Mouse (Mus musculus): Measurements from ENCODE around the gene Aatk. TPM values are rescaled to one million over a fixed set of nuclear protein-coding genes. Genes with fewer than 3 reads are reported as not detected.

Gene Aatk
- total and polyA plus RNA-seq, 2 experiments from 2014 or later = 0.71 to 22.1 TPM

DNA sequence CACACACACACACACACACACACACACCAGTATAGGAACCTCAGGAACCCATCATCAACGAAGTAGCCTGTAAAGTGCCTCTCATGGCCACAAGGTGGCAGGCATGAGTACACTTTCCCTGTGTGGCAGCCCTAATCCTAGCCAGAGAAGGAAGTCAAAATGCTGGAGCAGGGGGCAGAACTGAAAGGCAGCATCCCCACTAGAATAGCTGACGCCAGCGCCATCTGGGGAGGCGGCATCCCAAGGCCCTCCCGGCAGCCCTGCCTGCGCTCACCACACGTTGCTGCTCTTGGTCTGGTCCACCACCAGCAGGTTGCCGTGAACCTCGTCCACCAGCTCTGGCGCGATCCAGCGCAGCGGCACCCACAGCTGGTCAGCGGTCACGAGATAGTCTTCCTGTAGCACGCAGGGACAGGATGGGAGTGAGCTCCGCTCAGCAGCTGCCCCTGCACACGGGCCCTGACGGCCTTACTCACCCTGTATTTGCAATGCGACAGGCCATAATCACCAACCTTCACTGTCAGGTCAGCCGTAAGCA lies 33.7 kb downstream of the Aatk start:
- H3K27ac ChIP-seq (ENCODE audit: low read depth) = peak overlapping the region; percentile 27; the same call in 1 of the 2 replicates
- H3K4me3 ChIP-seq (ENCODE audit: low read depth, low read length) = peak overlapping the region; percentile 36
- peak overlapping the region; percentile 72 for H3K4me2 ChIP-seq (ENCODE audit: low read depth, low read length)
- H3K27me3 ChIP-seq (ENCODE audit: control insufficient read depth, insufficient read depth, low read length) = peaks cover 21% of the 10 kb centered on the region; the same call in 1 of the 2 replicates
- TF ChIP-seq EP300 (IDR thresholded peaks at IDR 0.05; ENCODE audit: low read depth) (no peak), CTCF (IDR thresholded peaks at IDR 0.05; ENCODE audit: low read depth) (peak; percentile 92)
- no peaks in the 10 kb centered on the region for H3K36me3 ChIP-seq (replicated peaks; ENCODE audit: control insufficient read depth, insufficient read depth, low read length)
- ATAC-seq (ENCODE audit: insufficient read depth, low read depth) = peak; percentile 77
- 8% methylated on average over 21 of the region's 21 CpGs for WGBS
- 0 out of 2 replicates have a peak overlapping the region, but pooled peaks have one; percentile 18 for H3K9ac ChIP-seq (replicated peaks; ENCODE audit: low read depth, low read length)
- no peaks in the 10 kb centered on the region for H3K9me3 ChIP-seq (replicated peaks; ENCODE audit: control insufficient read depth, low read length)
- peaks cover 4% of the 10 kb centered on the region; the same call in 1 of the 2 replicates for H3K4me1 ChIP-seq (ENCODE audit: control insufficient read depth, insufficient read depth)
- DNase-seq (ENCODE audit: low spot score) = peak; percentile 86

DNA sequence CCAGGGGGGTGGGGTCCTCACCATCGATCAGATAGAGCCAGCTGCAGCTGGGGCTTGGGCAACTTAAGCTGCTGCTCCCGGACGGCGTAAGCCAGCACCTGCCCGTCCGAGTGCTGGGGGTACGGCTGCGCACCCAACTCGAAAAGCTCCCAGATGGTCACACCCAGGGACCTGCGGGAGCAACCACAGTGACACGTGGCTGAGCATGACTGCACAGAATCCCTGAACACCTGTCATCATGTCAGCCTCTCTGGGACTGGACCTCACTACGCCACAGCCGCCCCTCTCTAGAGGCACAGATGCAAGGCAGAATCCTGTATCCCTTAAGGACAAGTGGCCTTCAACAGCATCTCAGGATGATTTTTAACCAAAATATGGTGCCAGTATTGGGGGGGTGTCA lies 34.3 kb downstream of the Aatk start:
- Histone ChIP-seq H3K9me3 (replicated peaks; ENCODE audit: control insufficient read depth, low read length) (no peaks in the 10 kb centered on the region), H3K36me3 (replicated peaks; ENCODE audit: control insufficient read depth, insufficient read depth, low read length) (no peaks in the 10 kb centered on the region), H3K4me1 (ENCODE audit: control insufficient read depth, insufficient read depth) (peaks cover 4% of the 10 kb centered on the region; the same call in 1 of the 2 replicates), H3K27me3 (ENCODE audit: control insufficient read depth, insufficient read depth, low read length) (peaks cover 21% of the 10 kb centered on the region; the same call in 1 of the 2 replicates), H3K4me3 (ENCODE audit: low read depth, low read length) (no peak overlapping the region), H3K9ac (replicated peaks; ENCODE audit: low read depth, low read length) (no peak overlapping the region), H3K4me2 (ENCODE audit: low read depth, low read length) (no peak overlapping the region), H3K27ac (ENCODE audit: low read depth) (no peak overlapping the region)
- no peak for TF ChIP-seq EP300 (IDR thresholded peaks at IDR 0.05; ENCODE audit: low read depth)
- no peak for TF ChIP-seq CTCF (IDR thresholded peaks at IDR 0.05; ENCODE audit: low read depth)
- 74% methylated on average over 13 of the region's 13 CpGs for WGBS
- ATAC-seq (ENCODE audit: insufficient read depth, low read depth) (no peak), DNase-seq (ENCODE audit: low spot score) (no peak)

DNA sequence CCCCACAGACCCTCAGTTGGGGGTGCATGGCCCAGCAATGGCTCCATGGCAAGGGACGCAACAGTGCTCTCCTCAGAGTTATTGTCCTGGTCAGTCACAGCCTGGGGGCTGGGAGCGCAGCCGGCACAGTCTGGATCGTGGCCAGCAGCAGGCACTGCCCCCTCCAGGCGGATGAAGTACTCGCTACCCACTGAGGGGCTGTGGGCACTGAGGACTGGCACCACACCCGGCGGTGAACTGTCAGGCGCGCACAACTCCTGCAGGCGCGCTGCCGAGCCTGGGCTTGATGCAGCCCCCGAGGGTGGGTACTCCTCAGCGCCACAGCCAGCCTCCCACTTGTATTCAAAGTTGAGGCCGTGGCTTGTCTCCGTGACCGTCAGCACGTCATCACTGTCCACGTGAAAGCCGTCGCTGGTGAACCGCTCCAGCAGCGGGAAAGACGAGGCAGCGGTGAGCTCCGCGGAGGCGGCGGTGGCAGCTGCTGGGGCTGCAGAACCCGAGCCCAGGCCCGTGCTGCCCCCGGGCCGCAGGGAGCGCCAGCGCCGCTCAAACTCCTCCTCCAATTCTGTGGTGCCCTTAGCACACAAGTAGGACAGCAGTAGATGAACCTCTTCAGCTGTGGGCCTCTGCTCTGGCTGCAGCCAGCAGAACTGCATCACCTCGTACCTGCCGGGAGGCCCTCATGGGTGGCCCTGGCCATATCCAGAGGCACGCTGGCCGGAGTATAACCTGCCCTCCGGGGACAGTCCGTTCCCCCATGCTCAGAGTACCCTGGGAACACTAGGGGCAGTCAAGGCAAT lies 35.0 kb downstream of the Aatk start:
- DNase-seq (ENCODE audit: low spot score) (peak; percentile 33), ATAC-seq (ENCODE audit: insufficient read depth, low read depth) (peak; percentile 30; the same call in 1 of the 2 replicates)
- Histone ChIP-seq H3K27ac (ENCODE audit: low read depth) (no peak overlapping the region), H3K36me3 (replicated peaks; ENCODE audit: control insufficient read depth, insufficient read depth, low read length) (no peaks in the 10 kb centered on the region), H3K4me3 (ENCODE audit: low read depth, low read length) (peak overlapping the region; percentile 24; the same call in 1 of the 2 replicates), H3K9ac (replicated peaks; ENCODE audit: low read depth, low read length) (no peak overlapping the region), H3K4me2 (ENCODE audit: low read depth, low read length) (peak overlapping the region; percentile 52), H3K9me3 (replicated peaks; ENCODE audit: control insufficient read depth, low read length) (no peaks in the 10 kb centered on the region), H3K27me3 (ENCODE audit: control insufficient read depth, insufficient read depth, low read length) (peaks cover 21% of the 10 kb centered on the region; the same call in 1 of the 2 replicates), H3K4me1 (ENCODE audit: control insufficient read depth, insufficient read depth) (peaks cover 4% of the 10 kb centered on the region; the same call in 1 of the 2 replicates)
- WGBS = 32% methylated on average over 43 of the region's 43 CpGs
- TF ChIP-seq CTCF (IDR thresholded peaks at IDR 0.05; ENCODE audit: low read depth) (peak; percentile 28; the same call in 1 of the 2 replicates), EP300 (IDR thresholded peaks at IDR 0.05; ENCODE audit: low read depth) (no peak)

DNA sequence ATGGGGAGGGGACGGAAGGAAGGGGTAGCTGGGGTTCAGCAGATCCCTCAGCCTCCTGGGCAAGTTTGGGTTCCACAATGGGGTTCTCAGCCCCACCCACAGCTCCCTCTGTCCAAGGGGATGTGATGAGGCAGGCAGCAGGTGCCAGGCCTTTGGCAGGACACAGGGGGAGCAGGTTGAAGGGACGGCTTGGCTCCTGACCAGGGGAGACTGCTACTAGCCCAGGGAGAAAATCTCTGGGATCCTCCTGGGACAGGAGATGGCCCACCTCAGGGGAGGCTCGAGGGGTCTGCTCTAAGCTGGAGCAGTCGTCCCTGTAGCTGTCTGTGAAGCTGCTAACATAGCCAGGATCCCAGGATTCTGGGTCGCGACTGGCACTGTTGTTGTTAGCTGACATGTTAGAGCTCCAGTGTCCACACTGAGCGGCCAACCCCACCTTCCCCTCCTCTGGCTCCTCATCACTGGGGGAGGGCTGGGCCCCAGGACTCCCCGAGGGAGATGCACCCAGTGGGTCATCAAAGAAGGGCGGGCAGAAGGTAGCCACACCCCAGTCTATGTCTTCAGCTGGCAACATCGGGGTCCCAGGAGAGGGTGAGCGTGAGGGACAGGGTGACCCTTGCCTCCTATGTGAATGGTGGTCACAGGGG lies 35.7 kb downstream of the Aatk start:
- H3K27me3 ChIP-seq (ENCODE audit: control insufficient read depth, insufficient read depth, low read length) = peaks cover 21% of the 10 kb centered on the region; the same call in 1 of the 2 replicates
- no peaks in the 10 kb centered on the region for H3K9me3 ChIP-seq (replicated peaks; ENCODE audit: control insufficient read depth, low read length)
- H3K4me3 ChIP-seq (ENCODE audit: low read depth, low read length) = no peak overlapping the region
- no peak overlapping the region for H3K9ac ChIP-seq (replicated peaks; ENCODE audit: low read depth, low read length)
- H3K4me1 ChIP-seq (ENCODE audit: control insufficient read depth, insufficient read depth) = peaks cover 4% of the 10 kb centered on the region; the same call in 1 of the 2 replicates
- no peak for ATAC-seq (ENCODE audit: insufficient read depth, low read depth)
- no peaks in the 10 kb centered on the region for H3K36me3 ChIP-seq (replicated peaks; ENCODE audit: control insufficient read depth, insufficient read depth, low read length)
- H3K27ac ChIP-seq (ENCODE audit: low read depth) = no peak overlapping the region
- TF ChIP-seq CTCF (IDR thresholded peaks at IDR 0.05; ENCODE audit: low read depth) (no peak), EP300 (IDR thresholded peaks at IDR 0.05; ENCODE audit: low read depth) (no peak)
- peak overlapping the region; percentile 52 for H3K4me2 ChIP-seq (ENCODE audit: low read depth, low read length)
- WGBS = 69% methylated on average over 11 of the region's 11 CpGs
- no peak for DNase-seq (ENCODE audit: low spot score)

DNA sequence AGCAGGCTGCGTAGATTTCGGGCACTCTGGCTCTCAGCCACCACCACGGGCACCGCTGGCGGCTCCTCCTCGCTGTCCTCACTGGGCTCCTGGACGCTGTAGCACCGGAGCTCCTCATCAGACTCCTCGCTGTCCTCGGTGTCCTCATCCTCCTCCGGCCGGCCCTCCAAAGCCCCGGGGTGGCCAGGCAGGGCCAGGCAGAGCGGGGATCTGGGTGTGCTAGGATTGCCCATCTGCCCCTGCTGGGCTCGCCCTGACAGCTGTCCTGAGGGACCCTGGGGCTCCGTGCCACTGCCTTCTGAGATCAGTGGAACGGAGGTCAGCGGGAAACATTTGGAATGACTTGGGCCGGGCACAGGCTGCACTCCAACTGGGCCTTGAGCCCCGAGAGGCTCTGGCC lies 37.0 kb downstream of the Aatk start:
- TF ChIP-seq CTCF (IDR thresholded peaks at IDR 0.05; ENCODE audit: low read depth) = no peak
- H3K4me2 ChIP-seq (ENCODE audit: low read depth, low read length) = no peak overlapping the region
- H3K27ac ChIP-seq (ENCODE audit: low read depth) = no peak overlapping the region
- H3K9me3 ChIP-seq (replicated peaks; ENCODE audit: control insufficient read depth, low read length) = no peaks in the 10 kb centered on the region
- no peak overlapping the region for H3K4me3 ChIP-seq (ENCODE audit: low read depth, low read length)
- no peak overlapping the region for H3K9ac ChIP-seq (replicated peaks; ENCODE audit: low read depth, low read length)
- 80% methylated on average over 20 of the region's 20 CpGs for WGBS
- no peaks in the 10 kb centered on the region for H3K4me1 ChIP-seq (ENCODE audit: control insufficient read depth, insufficient read depth)
- H3K27me3 ChIP-seq (ENCODE audit: control insufficient read depth, insufficient read depth, low read length) = peaks cover 21% of the 10 kb centered on the region; the same call in 1 of the 2 replicates
- H3K36me3 ChIP-seq (replicated peaks; ENCODE audit: control insufficient read depth, insufficient read depth, low read length) = 0 out of 2 replicates have a peak, but pooled peaks cover 6% of the 10 kb centered on the region
- ATAC-seq (ENCODE audit: insufficient read depth, low read depth) (no peak), DNase-seq (ENCODE audit: low spot score) (no peak)

Measured in heart, postnatal 0 days (tissue).